Mouse (Mus musculus) liver, postnatal 0 days (tissue): Measurements from ENCODE around the gene Jpt1.

ENCODE experiments used
- CTCF ChIP-seq: sonication (generic); IDR thresholded peaks from 2 replicates; pipeline ENCODE4 v1.5.1; 2016; ENCODE audit warnings: antibody characterized with exemption, low read depth
- EP300 ChIP-seq: IDR thresholded peaks from 2 replicates; pipeline ENCODE4 v1.6.1; 2016; ENCODE audit warnings: antibody characterized with exemption, low read depth, mild to moderate bottlenecking

DNA sequence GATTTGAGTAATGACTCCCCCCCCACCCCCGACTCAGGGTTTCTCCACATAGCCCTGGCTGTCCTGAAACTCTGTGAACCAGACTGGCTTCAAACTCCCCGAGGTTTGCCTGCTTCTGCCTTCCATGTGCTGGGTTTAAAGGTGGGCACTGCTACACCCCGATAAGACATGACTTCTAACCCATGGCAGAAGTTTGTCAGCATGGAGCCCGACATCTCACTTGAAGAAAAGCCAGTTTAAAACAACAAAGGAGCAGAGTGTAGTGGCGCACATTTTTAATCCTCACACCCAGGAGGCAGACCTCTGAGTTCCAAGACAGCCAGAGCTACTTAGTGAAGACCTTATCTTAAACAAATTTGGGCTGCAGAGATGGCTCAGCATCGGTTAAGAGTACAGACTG lies 21.8 kb downstream of the Jpt1 start:
- TF ChIP-seq CTCF: no peak
- no peak for TF ChIP-seq EP300
